Mouse (Mus musculus): ENCODE results near the gene Rassf7.
A peak's percentile ranks its signal among the peaks of the same experiment; 100 is the strongest.

Gene Rassf7

DNA sequence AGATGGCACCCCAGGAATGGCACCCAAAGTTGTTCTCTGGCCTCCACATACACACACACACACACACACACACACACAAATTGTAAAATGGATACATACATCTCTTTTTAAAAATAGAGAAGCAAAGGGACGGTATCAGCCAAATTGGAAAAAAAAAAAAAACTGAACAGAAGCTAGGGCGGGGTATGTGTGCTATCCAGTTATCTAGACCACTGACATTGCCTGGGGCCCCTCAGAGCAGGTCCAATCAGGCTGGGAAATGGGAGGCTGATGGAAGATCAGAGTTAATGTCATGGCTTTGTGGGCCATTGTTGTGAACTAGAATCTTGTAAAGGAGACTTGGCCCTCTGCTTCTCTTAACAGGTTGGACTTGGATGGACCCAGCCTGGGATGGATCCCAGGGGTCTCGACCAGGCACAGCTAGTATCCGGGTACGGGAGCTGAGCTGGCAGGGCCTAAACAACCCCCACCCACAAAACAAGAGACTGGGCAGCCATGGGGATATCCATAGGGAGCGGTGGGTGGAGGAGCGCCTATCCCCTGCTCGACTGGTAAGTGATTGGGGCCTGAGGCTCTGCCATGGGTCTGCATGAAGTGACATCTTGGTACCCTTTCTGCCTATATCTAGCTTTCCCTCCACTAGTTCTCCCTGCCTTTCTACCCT, 18.9 kb upstream of the Rassf7 start:
- no peak for DNase-seq (ENCODE audit: low read depth, low spot score)

- DNase-seq (ENCODE audit: low read depth, low spot score) = no peak
These were observed 17.5 kb upstream of the Rassf7 start for GRCm38 (mm10) chr7:141198121-141198520.

DNA sequence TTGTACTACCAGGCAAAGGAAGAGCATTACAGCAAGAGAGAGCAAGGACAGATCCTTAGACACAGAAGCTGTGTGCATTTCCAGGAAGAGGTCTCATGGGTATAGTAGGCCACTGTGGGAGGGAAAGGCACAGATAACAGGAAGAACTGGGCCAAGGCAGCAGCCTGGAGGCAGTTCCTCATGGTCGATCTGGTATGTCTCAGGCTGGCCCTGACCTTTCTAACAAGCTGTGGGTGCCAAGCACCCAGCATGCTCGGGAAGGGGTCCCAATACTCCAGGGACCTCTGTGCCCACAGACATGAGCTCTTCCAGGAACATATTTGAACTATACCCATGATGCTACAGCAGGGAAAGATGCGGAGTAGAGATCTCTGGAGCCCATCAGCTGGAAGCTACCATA, 11.1 kb upstream of the Rassf7 start:
- DNase-seq (ENCODE audit: low read depth, low spot score) = no peak

DNA sequence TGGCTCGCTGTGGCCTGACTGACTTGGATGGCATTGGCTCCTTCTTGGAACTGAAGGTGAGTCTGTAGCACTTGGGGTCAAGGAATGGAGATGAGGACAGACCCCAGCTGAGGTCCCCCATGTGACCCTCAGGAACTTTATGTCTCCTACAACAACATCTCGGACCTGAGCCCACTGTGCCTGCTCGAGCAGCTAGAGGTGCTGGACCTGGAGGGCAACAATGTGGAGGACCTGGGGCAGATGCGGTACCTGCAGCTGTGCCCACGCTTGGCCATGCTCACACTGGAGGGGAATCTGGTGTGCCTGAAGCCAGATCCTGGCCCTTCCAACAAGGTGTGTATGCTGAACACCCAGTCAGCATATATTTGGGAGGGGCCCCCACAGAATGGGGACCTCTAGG, 10.2 kb upstream of the Rassf7 start:
- no peak for DNase-seq (ENCODE audit: low read depth, low spot score)

GRCm38 (mm10) chr7:141206182-141206937, 9.3 kb upstream of the Rassf7 start:
- no peak for DNase-seq (ENCODE audit: low read depth, low spot score)

DNA sequence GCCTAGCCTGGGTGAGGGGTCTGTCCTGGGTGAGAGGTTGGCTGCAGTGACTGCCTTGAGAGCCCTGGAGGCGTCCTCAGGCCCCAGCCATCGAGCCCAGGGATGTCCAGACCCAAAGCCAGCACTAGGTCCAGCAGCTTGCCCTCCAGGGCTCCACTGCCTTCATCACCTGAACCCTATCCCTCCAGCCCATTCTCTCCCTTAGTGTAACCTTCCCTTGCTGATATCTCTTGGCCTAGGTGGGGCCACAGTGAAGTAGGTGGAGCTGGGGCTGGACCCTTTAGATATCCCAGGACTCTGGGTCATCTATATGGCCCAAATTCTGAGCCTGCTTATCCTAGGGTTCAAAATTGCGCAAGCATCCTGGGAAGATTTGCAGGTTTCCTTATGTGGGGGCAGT, 6.1 kb upstream of the Rassf7 start:
- DNase-seq (ENCODE audit: low read depth, low spot score) = no peak

DNA sequence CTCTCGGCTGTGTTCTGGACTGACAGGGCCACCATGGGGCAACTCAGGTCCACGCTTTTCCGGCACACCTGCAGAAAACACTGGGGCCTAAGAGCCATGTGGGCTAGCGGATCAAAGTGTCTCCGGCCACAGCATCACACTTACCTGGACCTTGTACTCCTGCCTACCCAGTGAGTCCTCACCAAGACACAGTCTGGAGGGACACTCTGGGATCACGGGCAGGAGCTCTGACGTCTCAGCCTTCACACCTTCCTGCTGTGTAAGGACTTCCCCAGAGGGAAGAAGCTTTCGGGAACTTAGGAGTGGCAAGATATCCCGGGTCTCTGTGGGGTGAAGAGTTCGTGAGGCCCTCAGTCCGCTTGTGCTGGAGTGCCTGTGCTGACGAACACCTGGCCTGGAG, 5.5 kb upstream of the Rassf7 start:
- DNase-seq (ENCODE audit: low read depth, low spot score) = no peak

DNA sequence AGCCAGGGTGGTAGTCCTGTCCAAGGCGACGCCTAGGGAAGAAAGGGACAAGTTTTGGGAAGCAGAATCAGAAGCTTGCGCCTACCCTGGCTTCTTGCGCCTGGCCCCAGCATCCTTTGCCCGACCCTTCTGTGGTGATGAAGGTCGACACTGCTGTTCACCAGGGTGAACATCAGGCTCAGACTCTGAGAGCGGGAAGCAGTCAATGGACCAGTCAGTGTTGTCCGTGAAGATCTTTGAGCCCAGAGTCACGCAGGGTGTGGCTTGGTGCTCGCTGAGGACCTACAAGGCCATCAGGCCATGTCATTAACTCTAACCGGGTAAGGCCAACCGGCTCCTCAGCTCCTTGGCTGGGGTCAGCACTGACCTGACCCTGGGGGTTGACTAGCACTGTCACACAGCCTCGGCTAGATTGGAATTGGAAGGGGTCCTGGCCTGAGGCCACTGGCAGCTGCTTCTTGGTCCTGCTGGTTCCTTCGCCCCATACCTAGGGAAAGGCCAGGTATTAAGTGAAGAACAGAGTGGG, 5.0 kb upstream of the Rassf7 start:
- DNase-seq (ENCODE audit: low read depth, low spot score) = no peak

DNA sequence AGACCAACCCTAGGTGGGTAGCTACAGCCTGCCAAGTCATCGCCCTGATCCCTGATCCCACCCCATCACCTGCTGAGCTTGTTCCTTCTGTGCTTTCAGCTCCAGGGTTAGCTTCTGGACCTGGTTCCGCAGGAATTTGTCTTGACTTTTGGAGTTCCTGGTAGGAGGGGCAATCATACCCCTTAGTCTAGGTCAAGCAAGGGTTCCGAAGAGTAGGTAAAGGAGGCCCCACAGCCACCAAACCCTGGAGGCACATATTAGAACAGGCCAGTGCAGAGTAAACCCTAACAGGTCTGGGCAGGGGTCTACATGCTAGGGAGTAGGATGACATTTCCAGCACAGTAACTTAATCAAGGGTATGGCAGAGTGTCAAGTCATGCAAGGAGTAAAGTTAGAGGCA, 2.5 kb upstream of the Rassf7 start:
- no peak for DNase-seq (ENCODE audit: low read depth, low spot score)

DNA sequence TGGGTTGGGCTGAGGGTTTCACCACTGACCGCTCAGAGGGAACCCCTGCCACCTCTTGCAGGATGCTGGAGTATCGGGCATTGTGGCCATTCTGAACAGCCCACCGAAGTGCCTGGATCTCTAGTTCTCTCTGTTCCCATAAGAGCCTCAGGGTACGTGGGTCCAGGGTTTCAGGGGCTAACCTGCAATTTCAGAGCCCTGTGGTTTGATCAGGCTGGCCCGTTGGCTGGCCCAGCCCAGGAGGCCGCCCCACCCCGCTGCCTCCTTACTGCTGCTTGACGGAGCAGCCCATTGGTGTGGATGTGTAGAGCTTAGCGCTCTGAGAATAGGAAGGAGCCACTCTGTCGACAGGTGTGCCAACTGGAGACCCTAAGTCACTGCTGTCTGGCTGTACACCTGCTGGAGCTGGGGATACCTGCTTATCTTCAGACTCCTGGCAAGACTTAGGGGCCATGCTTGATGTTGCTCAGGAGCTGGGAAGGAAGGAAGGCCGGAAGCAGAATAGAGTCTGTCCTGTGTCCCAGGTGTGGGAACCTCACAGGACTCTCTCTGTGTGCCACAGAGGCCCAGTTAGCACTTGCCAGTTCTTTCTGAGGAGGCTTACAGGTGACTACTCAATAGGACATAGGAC, 1.9 kb upstream of the Rassf7 start, which contains the start of gene Lmntd2:
Gene Lmntd2 (minus strand): TSS at position 476 of the 631 bp plus-strand sequence.
- DNase-seq (ENCODE audit: low read depth, low spot score) = no peak

DNA sequence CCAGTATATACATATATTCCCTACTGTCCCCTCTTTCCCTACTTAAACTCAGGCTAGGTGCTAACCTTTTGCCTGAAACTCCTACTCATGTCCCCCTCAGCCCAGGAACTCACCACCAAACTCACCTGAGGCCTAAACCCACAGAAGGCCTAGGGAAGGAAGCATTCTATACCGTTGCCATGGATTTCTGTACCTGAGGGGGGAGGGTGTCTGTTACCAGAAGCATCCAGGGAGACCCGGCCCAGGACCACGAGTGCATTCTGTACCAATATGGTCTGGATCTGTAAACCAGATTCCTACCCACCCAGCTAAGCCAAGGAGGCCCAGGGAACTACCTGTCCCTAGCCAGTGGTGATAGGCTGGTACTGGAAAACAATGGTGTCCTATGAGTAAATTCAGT, 1.4 kb upstream of the Rassf7 start:
- DNase-seq (ENCODE audit: low read depth, low spot score) = no peak

- no peak for DNase-seq (ENCODE audit: low read depth, low spot score)
These were observed 447 bp downstream of the Rassf7 start for GRCm38 (mm10) chr7:141215880-141216733.

DNA sequence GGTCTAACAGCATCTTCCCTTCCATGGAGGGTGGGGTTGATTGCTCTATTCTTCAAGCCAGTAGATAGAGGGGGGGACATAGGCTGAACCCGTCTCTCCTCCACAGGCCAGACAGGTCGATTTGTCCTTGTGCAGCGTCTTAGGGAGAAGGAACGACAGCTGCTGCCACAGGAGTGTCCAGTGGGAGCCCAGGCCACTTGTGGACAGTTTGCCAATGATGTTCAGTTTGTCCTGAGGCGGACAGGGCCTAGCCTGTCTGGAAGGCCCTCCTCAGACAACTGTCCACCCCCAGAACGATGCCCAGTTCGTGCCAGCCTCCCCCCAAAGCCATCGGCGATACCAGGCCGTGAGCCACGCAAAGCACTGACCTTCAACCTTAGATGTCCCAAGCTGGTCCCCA, 1.2 kb downstream of the Rassf7 start:
- DNase-seq (ENCODE audit: low read depth, low spot score) = no peak

DNA sequence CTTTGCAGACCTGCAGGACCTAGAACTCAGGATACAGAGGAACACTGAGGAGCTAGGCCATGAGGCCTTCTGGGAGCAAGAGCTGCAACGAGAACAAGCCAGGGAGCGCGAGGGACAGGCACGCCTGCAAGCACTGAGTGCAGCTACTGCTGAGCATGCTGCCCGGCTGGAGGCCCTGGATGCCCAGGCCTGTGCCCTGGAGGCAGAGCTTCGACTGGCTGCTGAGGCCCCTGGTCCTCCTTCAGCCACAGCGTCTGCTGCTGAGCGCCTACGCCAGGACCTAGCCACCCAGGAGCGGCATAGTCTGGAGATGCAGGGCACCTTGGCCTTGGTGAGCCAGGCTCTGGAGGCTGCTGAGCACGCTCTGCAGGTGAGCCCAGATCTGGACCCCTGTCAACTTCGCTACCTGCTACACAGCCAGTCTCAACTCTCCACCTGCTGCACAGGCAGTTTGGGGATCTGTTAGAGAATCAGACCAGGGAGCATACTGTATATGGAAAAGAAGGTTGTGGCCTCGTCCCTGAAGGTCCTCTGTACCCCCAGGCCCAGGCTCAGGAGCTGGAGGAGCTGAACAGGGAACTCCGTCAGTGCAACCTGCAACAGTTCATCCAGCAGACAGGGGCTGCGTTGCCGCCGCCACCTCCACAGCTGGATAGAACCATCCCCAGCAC, 1.8 kb downstream of the Rassf7 start:
- DNase-seq (ENCODE audit: low read depth, low spot score) = no peak

GRCm38 (mm10) chr7:141218141-141218540, 2.5 kb downstream of the Rassf7 start:
- no peak for DNase-seq (ENCODE audit: low read depth, low spot score)

GRCm38 (mm10) chr7:141218557-141219133, 3.0 kb downstream of the Rassf7 start:
- no peak for DNase-seq (ENCODE audit: low read depth, low spot score)

DNA sequence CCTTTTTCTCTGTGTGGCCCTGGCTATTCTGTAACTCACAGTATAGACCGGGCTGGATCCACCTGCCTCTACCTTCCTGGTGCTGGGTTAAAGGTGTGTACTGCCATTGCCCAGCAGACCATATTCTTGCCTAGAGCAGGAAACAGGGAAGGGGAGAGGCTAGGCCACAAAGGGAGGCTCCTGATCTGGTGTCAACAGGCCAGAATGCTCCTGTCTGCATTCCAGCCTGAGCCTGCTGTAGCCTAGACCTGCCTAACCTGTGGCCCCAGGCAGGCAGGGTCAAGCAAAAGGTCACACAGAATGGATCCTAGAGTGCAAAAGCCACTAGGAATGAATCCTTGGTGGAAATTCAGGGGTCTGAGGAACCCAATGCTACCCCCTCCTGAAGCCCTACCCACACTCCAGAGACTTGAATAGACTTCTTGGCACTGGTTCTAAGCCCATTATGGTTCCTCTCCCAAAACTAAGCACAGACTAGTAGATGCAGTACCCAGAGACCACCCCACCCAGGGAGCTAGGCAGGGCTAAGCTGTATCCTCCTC, 4.0 kb downstream of the Rassf7 start:
- no peak for DNase-seq (ENCODE audit: low read depth, low spot score)

DNA sequence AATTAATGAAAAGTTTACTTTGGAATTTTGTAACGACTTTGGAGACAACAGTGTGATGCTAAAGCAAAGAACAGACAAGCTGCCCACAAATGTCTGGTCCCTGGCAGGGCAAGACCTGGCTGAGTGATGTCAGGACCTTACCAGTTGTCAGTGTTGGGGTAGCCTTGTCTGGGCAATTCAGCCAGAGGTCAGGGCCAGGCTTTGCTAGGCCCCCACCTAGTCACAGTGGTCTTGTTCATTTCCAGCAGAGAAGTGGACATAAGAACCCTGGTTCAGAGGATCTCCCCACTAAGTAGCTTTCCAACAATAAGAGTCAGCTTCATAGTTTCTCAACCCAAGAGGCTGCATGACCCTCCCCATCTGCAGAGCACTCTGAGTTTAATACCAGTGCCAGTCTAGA, 4.7 kb downstream of the Rassf7 start:
- no peak for DNase-seq (ENCODE audit: low read depth, low spot score)

GRCm38 (mm10) chr7:141221249-141222125, 5.8 kb downstream of the Rassf7 start:
- peak; percentile 98 for DNase-seq (ENCODE audit: low read depth, low spot score)

DNA sequence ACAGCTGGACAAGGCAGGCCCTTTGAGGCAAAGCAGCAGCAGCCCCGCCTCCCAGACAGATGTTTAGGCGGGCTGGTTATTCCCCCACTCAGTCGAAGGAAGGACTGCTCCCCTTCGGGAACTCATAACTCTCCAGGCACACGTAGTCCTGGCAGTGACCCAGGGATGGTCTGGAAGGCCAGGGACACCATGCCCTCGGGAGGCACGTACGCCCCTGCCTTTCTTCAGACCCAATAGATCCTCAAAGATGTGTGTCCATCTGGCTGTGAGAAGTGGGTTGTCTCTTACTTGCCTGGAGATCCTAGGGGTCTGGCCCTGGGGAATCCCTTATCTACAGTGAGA, 6.4 kb downstream of the Rassf7 start:
- DNase-seq (ENCODE audit: low read depth, low spot score) = no peak

Data from brain, adult 2 months (tissue).